Mouse (Mus musculus) spleen, adult 2 months (tissue): ENCODE results near the gene Camk1g.

Source experiments
- CTCF ChIP-seq: fragments of 200-500 bp; IDR thresholded peaks from 2 replicates; pipeline ENCODE4 v1.5.1; 2011; ENCODE audit warnings: mild to moderate bottlenecking, inconsistent platforms; ENCODE audit not compliant: insufficient read depth, insufficient read length, insufficient replicate concordance; ENCODE audit errors: extremely low read depth
- POLR2A ChIP-seq: fragments of 200-500 bp; IDR thresholded peaks from 2 replicates; pipeline ENCODE4 v1.6.1; 2011; ENCODE audit warnings: low read depth, low read length, inconsistent platforms

DNA sequence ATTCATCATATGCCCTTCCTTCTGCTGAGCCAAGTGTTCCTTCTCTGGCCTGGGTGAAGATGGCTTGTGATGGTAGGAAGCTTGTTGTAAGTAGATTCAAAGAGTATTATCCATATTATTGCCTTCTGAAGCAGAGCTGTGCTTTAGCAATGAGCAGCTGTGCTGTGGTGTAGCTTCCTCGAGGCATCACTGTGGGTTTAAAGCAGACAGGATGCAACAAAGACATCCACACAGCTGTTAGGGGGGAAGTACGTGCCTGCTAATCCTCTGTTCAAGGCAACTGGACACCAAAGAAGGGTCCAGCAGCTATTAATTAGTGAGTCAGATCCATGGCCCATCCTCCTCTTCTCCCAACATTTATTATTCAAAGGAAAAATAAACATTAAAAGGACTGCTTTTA lies 25.1 kb downstream of the Camk1g start:
- TF ChIP-seq CTCF: no peak
- TF ChIP-seq POLR2A: no peak
